Mouse (Mus musculus): ENCODE measurements around the gene Terb1. TPM values are rescaled to one million over a fixed set of nuclear protein-coding genes. Genes with fewer than 3 reads are reported as not detected.

The Terb1 gene
- polyA plus RNA-seq, 1 experiment from 2014 or later = 0.32 TPM

DNA sequence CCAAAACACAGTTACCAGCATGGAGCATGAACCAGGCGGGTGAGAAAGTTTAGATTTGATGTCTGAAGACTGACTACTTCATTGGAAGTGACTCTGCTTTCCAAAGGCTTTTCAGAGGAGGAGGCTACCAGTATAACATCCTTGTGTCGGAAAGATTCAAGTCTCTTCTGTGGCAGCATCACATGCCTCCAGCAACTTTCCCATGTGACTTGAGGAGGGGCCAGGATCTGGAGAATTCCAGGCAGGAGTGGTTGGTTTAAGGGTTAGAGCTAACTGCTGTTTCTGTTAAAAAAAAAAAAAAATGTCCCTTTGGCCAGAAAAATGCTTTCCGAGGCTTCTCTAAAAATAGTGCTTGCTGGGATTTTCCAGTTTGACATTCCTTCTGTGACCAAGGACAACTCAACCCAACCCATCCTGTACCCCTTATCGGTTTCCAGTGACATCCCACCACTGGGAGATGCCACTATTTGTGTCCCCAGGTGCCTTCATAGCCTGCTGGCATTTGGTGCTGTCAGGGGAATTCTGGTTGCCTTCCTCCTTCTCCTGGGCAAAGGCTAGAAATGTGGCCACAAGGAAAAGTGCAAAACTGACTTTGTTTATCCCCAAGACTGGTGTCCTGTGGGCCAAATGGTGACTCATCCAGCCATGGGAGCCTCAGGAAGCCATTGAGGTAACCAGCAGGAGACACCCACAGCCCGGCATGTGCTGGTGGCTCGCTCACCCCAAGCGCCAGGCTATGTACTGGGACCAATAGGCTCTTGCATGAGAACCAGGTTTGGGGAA lies 101.2 kb downstream of the Terb1 start:
- no peak for ATAC-seq (ENCODE audit: low FRiP score, low read depth)
- no peak overlapping the region for H3K27ac ChIP-seq (replicated peaks)
- H3K4me1 ChIP-seq = no peaks in the 10 kb centered on the region
- no peak overlapping the region for H3K4me3 ChIP-seq
- H3K9ac ChIP-seq (replicated peaks) = no peak overlapping the region
- WGBS = 84% methylated on average over 7 of the region's 7 CpGs
- no peaks in the 10 kb centered on the region for H3K9me3 ChIP-seq
- no peaks in the 10 kb centered on the region for H3K36me3 ChIP-seq
- H3K27me3 ChIP-seq = no peaks in the 10 kb centered on the region
- no peak overlapping the region for H3K4me2 ChIP-seq (replicated peaks)

DNA sequence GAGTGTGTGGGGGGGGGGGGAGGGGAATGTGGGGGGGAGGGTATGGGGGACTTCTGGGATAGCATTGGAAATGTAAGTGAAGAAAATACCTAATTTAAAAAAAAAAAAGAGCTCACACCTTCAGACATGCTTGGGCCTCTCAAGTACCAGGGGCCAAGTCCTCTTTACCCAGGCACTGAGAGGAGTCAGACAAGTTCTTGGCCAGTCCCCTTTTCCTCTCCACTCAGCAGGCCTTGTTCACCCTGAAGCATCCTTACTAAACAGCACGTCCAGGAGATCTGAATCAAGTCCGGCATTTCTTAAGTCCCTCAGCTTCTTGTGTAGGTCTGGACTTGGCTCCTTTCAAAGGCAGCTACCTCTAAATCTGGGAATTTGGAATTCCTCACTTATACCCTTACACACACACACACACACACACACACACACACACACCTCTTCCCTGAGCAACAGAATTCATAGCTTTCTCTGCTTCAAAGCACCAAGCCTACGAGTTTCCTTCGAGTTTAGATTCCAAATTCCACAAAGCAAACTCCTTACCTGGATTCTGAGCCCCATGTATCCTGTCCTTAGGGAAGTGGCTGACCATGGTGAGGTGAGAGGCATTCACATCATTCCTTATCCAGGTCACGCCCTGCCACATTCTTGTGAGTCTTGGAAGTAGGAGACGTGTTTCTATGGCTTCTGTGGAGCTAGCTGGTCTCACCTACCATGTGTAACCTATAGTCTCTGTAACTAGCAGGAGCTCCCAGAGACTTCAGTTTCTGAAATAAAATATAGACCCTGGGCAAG lies 103.2 kb downstream of the Terb1 start:
- H3K4me2 ChIP-seq (replicated peaks) = no peak overlapping the region
- H3K27ac ChIP-seq (replicated peaks) = no peak overlapping the region
- no peak for ATAC-seq (ENCODE audit: low FRiP score, low read depth)
- no peaks in the 10 kb centered on the region for H3K36me3 ChIP-seq
- H3K9ac ChIP-seq (replicated peaks) = no peak overlapping the region
- H3K9me3 ChIP-seq = no peaks in the 10 kb centered on the region
- 81% methylated on average over 6 of the region's 6 CpGs for WGBS
- no peaks in the 10 kb centered on the region for H3K4me1 ChIP-seq
- no peaks in the 10 kb centered on the region for H3K27me3 ChIP-seq
- H3K4me3 ChIP-seq = no peak overlapping the region

- no peak overlapping the region for H3K4me3 ChIP-seq
- H3K27me3 ChIP-seq = no peaks in the 10 kb centered on the region
- H3K4me2 ChIP-seq (replicated peaks) = no peak overlapping the region
- no peak overlapping the region for H3K27ac ChIP-seq (replicated peaks)
- H3K9ac ChIP-seq (replicated peaks) = no peak overlapping the region
- no peak for ATAC-seq (ENCODE audit: low FRiP score, low read depth)
- H3K9me3 ChIP-seq = no peaks in the 10 kb centered on the region
- 77% methylated on average over 15 of the region's 15 CpGs for WGBS
- H3K4me1 ChIP-seq = no peaks in the 10 kb centered on the region
- no peaks in the 10 kb centered on the region for H3K36me3 ChIP-seq
These were observed 104.1 kb downstream of the Terb1 start for GRCm38 (mm10) chr8:104405430-104406187.

DNA sequence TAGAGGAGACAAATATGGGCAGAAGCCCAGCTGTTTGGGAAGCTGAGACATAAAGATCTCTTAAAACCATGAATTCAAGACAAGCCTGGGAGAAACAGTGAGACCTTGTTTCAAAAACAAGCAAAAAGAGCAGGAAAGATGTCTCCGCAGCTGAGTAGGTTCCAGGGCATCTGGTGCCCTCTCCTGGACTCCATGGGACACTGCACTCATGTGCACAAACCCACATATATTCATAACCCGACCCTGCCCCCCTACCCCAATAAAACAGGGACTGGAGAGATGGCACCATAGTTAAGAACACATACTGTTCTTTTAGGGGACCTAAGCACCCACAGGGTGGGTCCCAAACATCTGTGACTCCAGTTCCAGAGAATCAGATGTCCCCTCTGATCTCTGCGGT lies 106.1 kb downstream of the Terb1 start:
- 81% methylated on average over 3 of the region's 3 CpGs for WGBS
- ATAC-seq (ENCODE audit: low FRiP score, low read depth) = no peak
- no peaks in the 10 kb centered on the region for H3K4me1 ChIP-seq

More for the DNA sequence above, 106.1 kb downstream of the Terb1 start:
- Histone ChIP-seq H3K9me3 (no peaks in the 10 kb centered on the region), H3K9ac (replicated peaks) (no peak overlapping the region), H3K4me3 (no peak overlapping the region), H3K4me2 (replicated peaks) (no peak overlapping the region), H3K27ac (replicated peaks) (no peak overlapping the region), H3K36me3 (no peaks in the 10 kb centered on the region), H3K27me3 (no peaks in the 10 kb centered on the region)

Other genes with a start within 250 kb of the Terb1 start
- gene Cmtm2a, start 216.7 kb downstream of the Terb1 start, polyA plus RNA-seq (2016; fragmentation: Nextera tagmentation; extraction: Ambion mirVana) = not detected in 2 replicates
- not detected in 2 replicates for gene Gm45711, start 199.8 kb downstream of the Terb1 start, polyA plus RNA-seq (2016; fragmentation: Nextera tagmentation; extraction: Ambion mirVana)
- not detected in 2 replicates for gene Cmtm1, start 199.8 kb downstream of the Terb1 start, polyA plus RNA-seq (2016; fragmentation: Nextera tagmentation; extraction: Ambion mirVana)
- not detected in 2 replicates for gene Gm11020, start 188.3 kb downstream of the Terb1 start, polyA plus RNA-seq (2016; fragmentation: Nextera tagmentation; extraction: Ambion mirVana)
- not detected in 2 replicates for gene Cmtm2b, start 187.7 kb downstream of the Terb1 start, polyA plus RNA-seq (2016; fragmentation: Nextera tagmentation; extraction: Ambion mirVana)
- 54.8 and 69.4 TPM in 2 replicates for gene Cmtm3, start 170.5 kb downstream of the Terb1 start, polyA plus RNA-seq (2016; fragmentation: Nextera tagmentation; extraction: Ambion mirVana)
- 2.0 and 2.5 TPM in 2 replicates for gene Cmtm4, start 114.1 kb downstream of the Terb1 start, polyA plus RNA-seq (2016; fragmentation: Nextera tagmentation; extraction: Ambion mirVana)
- gene Dync1li2, start 66.9 kb downstream of the Terb1 start, polyA plus RNA-seq (2016; fragmentation: Nextera tagmentation; extraction: Ambion mirVana) = 132 TPM in 2 replicates
- 118 and 130 TPM in 2 replicates for gene Nae1, start 24.7 kb upstream of the Terb1 start, polyA plus RNA-seq (2016; fragmentation: Nextera tagmentation; extraction: Ambion mirVana)
- gene Car7, start 24.8 kb upstream of the Terb1 start, polyA plus RNA-seq (2016; fragmentation: Nextera tagmentation; extraction: Ambion mirVana) = 1.5 and 1.6 TPM in 2 replicates
- gene Pdp2, start 81.5 kb upstream of the Terb1 start, polyA plus RNA-seq (2016; fragmentation: Nextera tagmentation; extraction: Ambion mirVana) = 14.7 and 15.8 TPM in 2 replicates
- not detected in 2 replicates for gene Cdh16, start 114.5 kb upstream of the Terb1 start, polyA plus RNA-seq (2016; fragmentation: Nextera tagmentation; extraction: Ambion mirVana)
- gene Rrad, start 121.4 kb upstream of the Terb1 start, polyA plus RNA-seq (2016; fragmentation: Nextera tagmentation; extraction: Ambion mirVana) = 1.9 and 2.8 TPM in 2 replicates
- 107 and 108 TPM in 2 replicates for gene Ciao2b, start 132.1 kb upstream of the Terb1 start, polyA plus RNA-seq (2016; fragmentation: Nextera tagmentation; extraction: Ambion mirVana)
- gene Ces2a, start 224.1 kb upstream of the Terb1 start, polyA plus RNA-seq (2016; fragmentation: Nextera tagmentation; extraction: Ambion mirVana) = not detected in 2 replicates

Measured in midbrain, embryonic 12.5 days (tissue).